Mouse (Mus musculus) G1E-ER4 (cell line): ENCODE results near the gene Tbc1d24. TPM values are rescaled to one million over a fixed set of nuclear protein-coding genes. Genes with fewer than 3 reads are reported as not detected.

Source experiments
- GATA1 ChIP-seq: IDR thresholded peaks from one replicate; pipeline ENCODE4 v1.8.0; 2012; ENCODE audit warnings: low read length, inconsistent platforms
- polyA plus RNA-seq: library from polyadenylated mRNA; stranded (reverse); fragments of >175 nt; gene quantifications from 2 replicates; pipeline ENCODE4 v1.2.3, GENCODE M21; 2012

The Tbc1d24 gene
- polyA plus RNA-seq, 1 experiment: 14.4 TPM

DNA sequence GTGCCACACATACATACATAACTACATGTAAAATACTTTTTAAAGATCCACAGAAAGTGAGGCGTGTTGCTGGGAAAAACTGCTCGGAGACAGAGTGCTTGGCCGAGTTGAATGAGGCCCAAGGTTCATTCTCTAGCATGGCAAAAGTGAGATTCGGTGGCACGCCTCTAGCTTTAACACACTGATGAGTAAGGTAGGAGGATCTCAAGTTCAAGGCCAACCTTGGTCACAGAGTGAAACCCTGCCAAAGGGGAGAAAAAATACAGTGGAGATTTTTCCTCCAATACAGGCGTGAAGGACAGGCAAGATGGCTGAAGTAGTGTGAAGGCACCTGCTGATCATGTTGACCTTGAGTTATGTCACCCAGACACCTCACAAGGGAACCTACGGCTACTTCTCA lies 55.9 kb downstream of the Tbc1d24 start:
- no peak for TF ChIP-seq GATA1

DNA sequence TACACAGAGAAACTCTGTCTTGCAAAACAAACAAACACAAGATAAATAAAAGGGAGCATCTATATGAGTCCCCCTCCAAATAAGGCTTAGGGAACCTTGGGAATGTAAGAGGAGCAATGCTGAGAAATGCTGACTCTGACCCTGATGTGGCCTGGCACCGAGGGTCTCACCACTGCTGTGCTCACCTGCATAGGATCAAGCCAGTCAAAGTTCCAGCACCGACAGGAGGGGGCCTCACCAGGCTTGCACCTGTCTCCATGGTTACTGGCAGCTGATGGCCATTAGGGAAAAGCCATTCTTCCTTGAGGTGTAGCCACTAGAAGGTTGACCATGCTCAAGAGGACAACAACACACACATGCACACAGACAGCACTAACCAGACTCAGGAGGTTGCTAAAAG lies 62.5 kb downstream of the Tbc1d24 start:
- TF ChIP-seq GATA1: no peak

DNA sequence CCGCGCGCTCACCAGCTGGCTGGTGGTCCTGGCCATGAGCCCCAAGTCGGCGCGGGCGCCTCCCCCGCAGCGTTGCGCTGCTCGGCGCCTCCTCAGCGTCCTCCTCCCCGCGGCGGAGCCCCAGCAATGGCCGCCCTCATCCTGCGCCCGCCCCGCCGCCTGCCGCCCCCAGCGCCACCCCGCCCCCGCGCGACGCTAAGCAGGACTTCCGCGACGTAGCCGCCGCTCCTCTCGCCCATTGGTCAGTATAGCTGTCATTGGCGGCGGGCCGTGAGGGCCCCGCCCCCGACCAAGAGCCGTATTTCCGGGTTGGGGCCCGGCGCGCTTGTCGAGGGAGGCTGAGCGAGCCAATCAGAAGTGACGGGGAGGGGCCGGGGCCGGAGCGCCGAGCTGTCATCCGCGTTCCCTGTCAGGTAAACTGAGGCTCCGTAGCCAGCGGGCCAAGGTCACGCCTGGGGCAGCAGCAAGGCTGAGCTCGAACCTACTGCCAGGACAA lies 63.9 kb downstream of the Tbc1d24 start:
- no peak for TF ChIP-seq GATA1

DNA sequence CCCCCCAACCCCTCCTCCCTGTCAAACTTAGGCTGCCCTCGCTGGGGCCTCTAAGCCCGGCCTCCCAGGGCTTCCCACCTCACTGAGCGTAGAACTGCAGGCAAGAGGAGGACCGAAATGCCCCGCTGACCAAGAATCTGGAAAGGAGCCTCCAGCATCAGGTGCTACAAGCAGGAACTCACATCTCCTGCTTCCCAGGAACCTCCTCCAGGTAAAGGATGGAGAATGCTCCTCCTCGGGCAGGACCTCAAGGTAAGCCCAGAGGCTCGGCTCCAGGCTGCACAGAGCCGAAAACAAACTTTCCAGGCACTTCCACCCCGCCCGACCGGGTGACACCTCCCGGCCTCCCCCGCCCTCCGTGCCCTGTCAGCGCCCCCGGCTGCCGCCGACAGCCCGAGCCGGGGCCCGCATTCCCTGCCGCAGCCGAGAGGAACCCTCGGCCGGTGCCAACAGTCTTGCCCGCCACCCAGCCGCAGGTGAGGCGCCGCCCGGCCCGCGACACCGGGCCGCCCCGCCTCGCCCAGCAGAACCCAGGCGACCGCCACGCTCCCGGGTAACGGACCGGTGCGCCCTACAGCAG lies 64.4 kb downstream of the Tbc1d24 start:
- TF ChIP-seq GATA1: no peak

DNA sequence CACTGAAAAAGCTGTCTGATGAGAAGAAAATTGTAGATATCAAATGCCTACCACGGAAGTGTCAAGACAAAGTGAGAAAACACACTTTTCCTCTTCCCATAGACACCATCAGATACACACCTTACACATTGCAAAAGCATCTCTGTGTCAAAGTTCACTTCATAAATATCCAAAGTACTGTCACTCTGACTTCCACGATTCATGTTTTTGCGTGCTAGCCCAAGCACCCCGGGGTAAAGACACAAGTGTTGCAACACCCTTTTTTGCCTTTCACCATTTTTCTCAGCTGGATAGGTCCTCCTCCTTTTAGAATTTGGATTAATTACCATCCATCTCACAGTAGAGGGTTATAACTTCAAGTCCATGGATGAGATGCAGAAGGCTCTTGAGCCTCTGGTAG lies 65.4 kb downstream of the Tbc1d24 start:
- TF ChIP-seq GATA1: no peak

DNA sequence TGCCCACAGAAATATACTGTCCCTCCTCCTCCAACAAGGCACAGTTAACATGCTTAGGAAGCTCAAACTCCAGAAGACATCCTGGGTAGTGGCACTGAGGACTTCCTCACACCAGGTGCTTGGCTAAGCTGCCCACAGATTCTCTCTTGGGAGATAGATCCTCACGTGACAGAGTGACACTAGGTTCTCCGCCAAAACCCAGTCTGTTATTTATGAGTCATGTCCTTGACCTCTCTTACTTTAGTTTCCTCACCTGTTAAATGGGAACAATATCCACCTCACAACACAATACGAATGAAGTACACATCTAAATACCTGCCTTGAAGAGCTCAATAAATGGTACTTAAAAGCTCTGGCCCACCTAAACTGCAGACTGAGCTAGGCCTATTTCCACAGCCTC lies 66.1 kb downstream of the Tbc1d24 start:
- no peak for TF ChIP-seq GATA1

DNA sequence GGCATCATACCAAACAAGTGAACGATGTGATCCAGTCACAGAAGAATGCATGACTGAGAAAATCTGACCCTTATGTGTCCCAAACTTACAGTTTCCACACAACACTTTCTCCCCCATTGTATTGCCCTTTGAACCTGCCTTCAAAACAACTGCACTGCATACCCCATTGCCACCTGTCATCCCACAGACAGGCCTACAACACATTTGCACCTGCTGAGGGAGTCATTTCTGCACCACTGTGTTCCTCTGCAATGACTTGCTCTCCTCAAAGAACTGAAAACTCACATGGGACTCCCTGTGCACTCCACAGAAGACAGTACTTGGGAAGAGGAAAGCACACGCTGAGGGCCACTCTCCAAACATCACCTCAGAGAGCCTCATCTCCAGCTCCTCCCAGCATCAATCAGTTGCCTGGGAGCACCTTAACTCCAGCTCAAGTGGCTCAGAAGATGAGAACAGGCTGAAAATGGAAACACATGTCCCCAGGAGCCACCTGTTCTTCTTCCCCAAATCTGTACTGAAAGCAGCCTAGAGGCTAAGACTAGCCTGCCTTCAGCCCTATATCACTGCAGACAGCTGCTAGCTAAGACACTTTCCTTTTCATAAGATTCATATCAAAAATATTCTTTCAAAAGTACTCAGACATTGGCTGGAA lies 68.0 kb downstream of the Tbc1d24 start:
- TF ChIP-seq GATA1: no peak

DNA sequence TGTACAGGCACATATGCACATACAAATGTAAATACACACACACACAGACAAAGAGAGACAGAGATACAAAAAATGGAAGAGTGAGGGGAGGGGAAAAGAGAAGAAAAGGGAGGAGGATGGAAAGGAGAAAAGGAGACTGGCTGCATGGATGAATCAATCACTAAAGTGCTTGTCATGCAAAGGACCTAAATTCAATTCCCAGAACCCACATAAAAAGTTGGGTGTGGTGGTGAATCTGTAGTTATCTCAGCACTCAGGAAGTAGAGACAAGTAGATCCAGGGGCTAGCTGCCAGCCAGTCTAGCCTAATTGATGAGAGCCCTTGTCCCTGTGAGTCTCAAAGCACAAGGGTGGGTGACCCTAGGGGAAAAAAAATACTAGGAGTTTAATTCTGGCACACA lies 71.3 kb downstream of the Tbc1d24 start:
- TF ChIP-seq GATA1: no peak

DNA sequence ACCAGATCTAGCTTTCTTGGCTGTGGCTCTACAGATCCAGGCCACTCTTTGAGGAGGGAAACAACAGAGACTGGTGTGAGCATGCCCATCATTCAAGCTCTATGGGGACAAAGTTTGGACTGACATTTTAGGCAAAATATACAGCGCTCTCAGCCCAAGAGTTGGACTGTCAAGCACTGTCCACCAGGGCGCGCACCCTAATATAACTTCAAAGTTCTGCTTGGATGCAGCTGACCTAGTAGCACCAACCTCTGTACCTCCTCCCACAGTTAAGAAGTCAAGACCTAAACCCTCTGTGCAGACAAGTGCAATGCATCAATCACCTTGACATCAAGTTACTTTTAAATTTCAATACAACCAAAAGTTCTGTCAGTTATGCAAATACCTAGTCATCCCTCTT lies 73.8 kb downstream of the Tbc1d24 start:
- TF ChIP-seq GATA1: no peak

DNA sequence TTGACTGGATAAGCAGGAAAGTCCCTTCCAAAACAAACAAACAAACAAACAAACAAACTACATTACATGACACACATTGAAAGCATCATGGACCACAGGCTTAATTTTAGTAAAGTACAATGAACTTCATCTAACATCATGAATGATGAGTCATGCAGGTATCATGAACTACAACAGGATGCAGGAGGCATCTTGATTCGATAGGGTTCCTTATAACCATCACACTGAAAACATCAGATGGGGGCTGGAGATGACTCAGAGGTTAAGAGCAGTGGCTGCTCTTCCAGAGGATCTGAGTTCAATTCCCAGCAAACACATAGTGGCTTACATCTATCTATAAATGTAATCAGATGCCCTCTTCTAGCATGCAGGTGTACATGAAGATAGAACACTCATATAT lies 77.8 kb downstream of the Tbc1d24 start:
- TF ChIP-seq GATA1: no peak

DNA sequence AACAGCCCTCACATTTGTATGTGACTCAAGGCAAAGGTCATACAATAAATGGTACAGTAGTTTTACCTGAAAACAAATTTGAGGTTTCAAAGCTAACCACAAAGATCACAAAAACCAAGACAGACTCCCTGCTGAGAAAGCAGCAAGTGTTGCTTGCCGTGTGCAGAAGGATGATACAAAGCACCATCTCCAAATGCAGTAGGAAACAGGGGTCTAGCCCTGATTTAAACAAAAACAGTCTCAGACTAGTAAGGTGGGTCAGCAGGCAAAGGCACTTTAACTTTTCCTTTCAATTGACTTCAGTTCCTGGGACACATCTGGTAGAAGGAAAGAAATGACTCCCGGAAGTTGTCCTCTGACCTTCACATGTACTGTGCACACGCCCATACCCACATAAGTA lies 78.6 kb downstream of the Tbc1d24 start:
- no peak for TF ChIP-seq GATA1

Other genes with a start within 250 kb of the Tbc1d24 start
- not detected in 2 replicates for gene Prss30, start 225.0 kb downstream of the Tbc1d24 start, polyA plus RNA-seq
- gene Prss22, start 207.5 kb downstream of the Tbc1d24 start, polyA plus RNA-seq: not detected in 2 replicates
- not detected in 2 replicates for gene Prss27, start 167.4 kb downstream of the Tbc1d24 start, polyA plus RNA-seq
- 21.4 and 25.8 TPM in 2 replicates for gene Kctd5, start 132.1 kb downstream of the Tbc1d24 start, polyA plus RNA-seq
- gene Pdpk1, start 54.6 kb downstream of the Tbc1d24 start, polyA plus RNA-seq: 23.7 and 100 TPM in 2 replicates
- 44.0 and 51.2 TPM in 2 replicates for gene Amdhd2, start 41.8 kb downstream of the Tbc1d24 start, polyA plus RNA-seq
- gene Atp6v0c, start 35.9 kb downstream of the Tbc1d24 start, polyA plus RNA-seq: 119 and 331 TPM in 2 replicates
- 2.3 TPM in 2 replicates for gene Ntn3, start 4.0 kb upstream of the Tbc1d24 start, polyA plus RNA-seq
- 39.3 and 58.9 TPM in 2 replicates for gene Tedc2, start 15.3 kb upstream of the Tbc1d24 start, polyA plus RNA-seq
- 66.1 and 78.9 TPM in 2 replicates for gene Ccnf, start 45.9 kb upstream of the Tbc1d24 start, polyA plus RNA-seq
- not detected in 2 replicates for gene Abca17, start 145.5 kb upstream of the Tbc1d24 start, polyA plus RNA-seq
- 23.1 and 41.6 TPM in 2 replicates for gene Abca3, start 146.4 kb upstream of the Tbc1d24 start, polyA plus RNA-seq
- gene Rnps1, start 209.0 kb upstream of the Tbc1d24 start, polyA plus RNA-seq: 301 and 446 TPM in 2 replicates
- 47.6 and 64.0 TPM in 2 replicates for gene Eci1, start 221.1 kb upstream of the Tbc1d24 start, polyA plus RNA-seq
- not detected in 2 replicates for gene Dnase1l2, start 237.5 kb upstream of the Tbc1d24 start, polyA plus RNA-seq